Mouse (Mus musculus) bone marrow macrophage, adult 2 months (primary cell): Measurements from ENCODE around the gene 1110051M20Rik. TPM values are rescaled to one million over a fixed set of nuclear protein-coding genes. Genes with fewer than 3 reads are reported as not detected.

Experiments used
- H3K27ac ChIP-seq: 2 replicates; pipeline ENCODE4 v1.5.1; 2012; ENCODE audit warnings: low read depth, low read length; ENCODE audit not compliant: insufficient read depth
- H3K4me1 ChIP-seq: 2 replicates; pipeline ENCODE4 v1.6.1; 2012; ENCODE audit warnings: low read length; ENCODE audit not compliant: control insufficient read depth, insufficient read depth
- H3K4me3 ChIP-seq: 2 replicates; pipeline ENCODE4 v1.5.1; 2012; ENCODE audit warnings: mild to moderate bottlenecking, low read length, moderate library complexity; ENCODE audit not compliant: insufficient read depth
- CTCF ChIP-seq: IDR thresholded peaks from 2 replicates; pipeline ENCODE4 v1.5.1; 2012; ENCODE audit warnings: low read depth, mild to moderate bottlenecking, low read length, moderate library complexity
- POLR2A ChIP-seq: IDR thresholded peaks from 2 replicates; pipeline ENCODE4 v1.6.1; 2012; ENCODE audit warnings: mild to moderate bottlenecking, low read depth, low read length, borderline replicate concordance
- polyA plus RNA-seq: library from polyadenylated mRNA; stranded (reverse); fragments of >200 nt; gene quantifications from 2 replicates; pipeline ENCODE4 v1.2.4, GENCODE M21; 2012; ENCODE audit not compliant: missing spikeins, insufficient read depth, insufficient read length

1110051M20Rik gene
- polyA plus RNA-seq, 1 experiment = 14.2 TPM

GRCm38 (mm10) chr2:91320559-91321529 is 123.7 kb downstream of the 1110051M20Rik start:
- TF ChIP-seq POLR2A = no peak
- no peak for TF ChIP-seq CTCF
- Histone ChIP-seq H3K4me3 (no peak overlapping the region), H3K4me1 (peaks cover 12% of the 10 kb centered on the region), H3K27ac (no peak overlapping the region)

GRCm38 (mm10) chr2:91314184-91314583 is 130.3 kb downstream of the 1110051M20Rik start:
- H3K4me3 ChIP-seq = no peak overlapping the region
- peaks cover 4% of the 10 kb centered on the region for H3K4me1 ChIP-seq
- H3K27ac ChIP-seq = no peak overlapping the region
- TF ChIP-seq POLR2A (no peak), CTCF (no peak)

GRCm38 (mm10) chr2:91312578-91313311 is 131.8 kb downstream of the 1110051M20Rik start:
- TF ChIP-seq POLR2A (no peak), CTCF (no peak)
- Histone ChIP-seq H3K4me3 (no peak overlapping the region), H3K4me1 (peaks cover 8% of the 10 kb centered on the region), H3K27ac (no peak overlapping the region)

DNA sequence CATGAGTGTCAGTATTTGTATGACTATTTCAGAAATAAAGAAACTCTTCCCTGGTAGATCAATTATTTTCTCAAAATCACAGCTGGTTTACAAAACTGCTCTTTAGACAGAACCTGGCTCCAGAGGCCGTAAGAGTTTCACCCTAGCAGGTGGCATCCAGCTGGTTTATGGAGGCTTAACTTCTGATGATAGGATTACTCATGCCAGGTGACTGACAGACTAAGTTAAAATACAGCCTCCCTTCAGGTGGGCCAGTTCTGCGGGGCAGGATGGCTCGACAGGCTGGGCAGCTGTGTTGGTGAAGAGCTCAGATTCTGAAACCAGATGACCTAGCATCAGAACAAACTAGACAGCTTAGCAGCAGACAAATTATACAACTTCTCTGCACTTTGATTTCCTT is 135.0 kb downstream of the 1110051M20Rik start:
- H3K27ac ChIP-seq = no peak overlapping the region
- TF ChIP-seq POLR2A (no peak), CTCF (no peak)

GRCm38 (mm10) chr2:91308680-91309079 is 135.8 kb downstream of the 1110051M20Rik start:
- TF ChIP-seq POLR2A (no peak), CTCF (no peak)
- Histone ChIP-seq H3K4me1 (peaks cover 13% of the 10 kb centered on the region), H3K4me3 (no peak overlapping the region), H3K27ac (no peak overlapping the region)

More for the DNA sequence above, 135.0 kb downstream of the 1110051M20Rik start:
- Histone ChIP-seq H3K4me3 (no peak overlapping the region), H3K4me1 (peaks cover 13% of the 10 kb centered on the region)

DNA sequence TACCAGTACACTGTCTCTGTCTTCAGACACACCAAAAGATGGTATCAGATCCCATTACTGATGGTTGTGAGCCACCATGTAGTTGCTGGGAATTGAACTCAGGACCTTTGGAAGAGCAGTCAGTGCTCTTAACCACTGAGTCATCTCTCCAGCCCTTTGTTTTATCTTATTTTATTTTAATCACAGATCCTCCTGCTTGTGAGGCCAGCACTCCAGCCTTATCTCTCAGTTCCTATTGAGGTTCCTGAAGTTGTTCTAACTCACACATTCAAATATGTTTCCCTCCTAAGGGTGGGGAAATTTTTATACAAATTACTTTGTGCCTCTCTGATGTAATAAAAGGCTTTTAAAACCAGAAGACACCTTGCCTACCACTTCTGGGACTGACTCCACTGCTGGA is 137.9 kb downstream of the 1110051M20Rik start:
- Histone ChIP-seq H3K4me3 (no peak overlapping the region), H3K4me1 (peaks cover 9% of the 10 kb centered on the region; the same call in 1 of the 2 replicates), H3K27ac (no peak overlapping the region)
- no peak for TF ChIP-seq CTCF
- no peak for TF ChIP-seq POLR2A

- H3K27ac ChIP-seq = no peak overlapping the region
- H3K4me3 ChIP-seq = no peak overlapping the region
- TF ChIP-seq POLR2A (no peak), CTCF (no peak)
- peaks cover 9% of the 10 kb centered on the region; the same call in 1 of the 2 replicates for H3K4me1 ChIP-seq
Observed at GRCm38 (mm10) chr2:91305926-91306325, 138.6 kb downstream of the 1110051M20Rik start.

DNA sequence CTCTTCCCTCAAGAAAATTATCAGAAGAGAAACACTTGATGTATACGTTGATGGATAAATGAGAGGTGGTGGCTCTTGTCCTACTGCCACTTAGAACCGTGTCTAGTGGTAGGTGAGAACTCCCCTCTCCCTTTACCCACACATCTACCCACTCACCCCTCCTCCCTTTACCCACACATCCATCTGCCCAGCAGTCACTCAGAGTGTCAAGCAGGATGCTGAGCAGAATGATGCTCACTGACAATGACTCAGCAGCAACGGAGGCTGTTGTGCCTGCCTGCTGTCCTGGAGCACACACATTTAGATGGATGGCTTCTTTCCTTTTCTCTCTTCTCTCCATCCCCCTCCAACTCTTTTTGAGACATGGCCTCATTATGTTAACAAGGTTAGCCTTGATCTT is 141.7 kb downstream of the 1110051M20Rik start:
- H3K27ac ChIP-seq = no peak overlapping the region
- no peak for TF ChIP-seq POLR2A
- no peak for TF ChIP-seq CTCF
- peaks cover 5% of the 10 kb centered on the region; the same call in 1 of the 2 replicates for H3K4me1 ChIP-seq
- H3K4me3 ChIP-seq = no peak overlapping the region

DNA sequence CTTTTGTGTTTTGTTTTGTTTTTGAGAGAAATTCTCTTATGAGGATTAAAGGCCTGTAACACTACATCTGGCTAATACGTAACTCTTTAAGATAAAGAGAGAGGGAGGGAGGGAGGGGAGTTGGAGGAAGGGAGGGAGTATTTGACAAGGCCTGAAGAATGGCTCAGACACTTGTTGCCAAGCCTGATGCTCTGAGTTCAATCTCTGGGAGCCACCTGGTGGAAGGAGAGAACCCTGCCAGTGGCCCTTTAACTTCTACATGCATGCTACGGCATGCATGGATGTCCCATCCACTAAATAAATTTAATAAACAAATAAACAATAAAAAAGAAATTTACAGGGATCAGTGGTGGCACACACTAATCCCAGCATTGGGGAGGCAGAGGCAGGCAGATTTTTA is 142.7 kb downstream of the 1110051M20Rik start:
- TF ChIP-seq POLR2A (no peak), CTCF (no peak)
- Histone ChIP-seq H3K4me1 (peaks cover 5% of the 10 kb centered on the region; the same call in 1 of the 2 replicates), H3K27ac (no peak overlapping the region), H3K4me3 (no peak overlapping the region)
